Mouse (Mus musculus): Measurements from ENCODE around the gene Ppp1r3a.
"Not testable (repeated sequence)": the region's sequence is repeated elsewhere in the genome, so short reads cannot be mapped to it uniquely, and the experiment has no call there.

Ppp1r3a gene

GRCm38 (mm10) chr6:14754901-14755591 lies at the start of gene Ppp1r3a:
TSS of gene Ppp1r3a (minus strand) at chr6:14755274.
- no peak for DNase-seq (ENCODE audit: low spot score)

- DNase-seq (ENCODE audit: low spot score): no peak
Observed at GRCm38 (mm10) chr6:14787157-14787938, 32.3 kb upstream of the Ppp1r3a start.

GRCm38 (mm10) chr6:14777920-14778319 lies 22.8 kb upstream of the Ppp1r3a start:
- DNase-seq (ENCODE audit: low spot score): no peak

- DNase-seq (ENCODE audit: low spot score): no peak
Observed at GRCm38 (mm10) chr6:14771717-14772116, 16.6 kb upstream of the Ppp1r3a start.

- DNase-seq (ENCODE audit: low spot score): no peak
Observed at GRCm38 (mm10) chr6:14757486-14757885, 2.4 kb upstream of the Ppp1r3a start.

GRCm38 (mm10) chr6:14753512-14753911 lies 1.6 kb downstream of the Ppp1r3a start:
- no peak for DNase-seq (ENCODE audit: low spot score)

GRCm38 (mm10) chr6:14752211-14752610 lies 2.9 kb downstream of the Ppp1r3a start:
- DNase-seq (ENCODE audit: low spot score): no peak

- DNase-seq (ENCODE audit: low spot score): no peak
Observed at GRCm38 (mm10) chr6:14747000-14747399, 8.1 kb downstream of the Ppp1r3a start.

GRCm38 (mm10) chr6:14736017-14736416 lies 19.1 kb downstream of the Ppp1r3a start:
- DNase-seq (ENCODE audit: low spot score): no peak

- no peak for DNase-seq (ENCODE audit: low spot score)
Observed at GRCm38 (mm10) chr6:14731011-14731410, 24.1 kb downstream of the Ppp1r3a start.

- DNase-seq (ENCODE audit: low spot score): no peak
Observed at GRCm38 (mm10) chr6:14720772-14721414, 34.2 kb downstream of the Ppp1r3a start.

- DNase-seq (ENCODE audit: low spot score): no peak
Observed at GRCm38 (mm10) chr6:14720110-14720771, 34.8 kb downstream of the Ppp1r3a start.

GRCm38 (mm10) chr6:14715129-14715989 lies 39.7 kb downstream of the Ppp1r3a start:
- no peak for DNase-seq (ENCODE audit: low spot score)

GRCm38 (mm10) chr6:14712146-14712545 lies 42.9 kb downstream of the Ppp1r3a start:
- no peak for DNase-seq (ENCODE audit: low spot score)

- DNase-seq (ENCODE audit: low spot score): no peak
Observed at GRCm38 (mm10) chr6:14700030-14700429, 55.0 kb downstream of the Ppp1r3a start.

GRCm38 (mm10) chr6:14679231-14679887 lies 75.7 kb downstream of the Ppp1r3a start:
- not testable (repeated sequence) for DNase-seq (ENCODE audit: low spot score)

GRCm38 (mm10) chr6:14668966-14669365 lies 86.1 kb downstream of the Ppp1r3a start:
- DNase-seq (ENCODE audit: low spot score): not testable (repeated sequence)

GRCm38 (mm10) chr6:14667651-14668050 lies 87.4 kb downstream of the Ppp1r3a start:
- DNase-seq (ENCODE audit: low spot score): not testable (repeated sequence)
